Mouse (Mus musculus) limb, embryonic 15.5 days (tissue): Measurements from ENCODE around the gene Rapgef2. TPM values are rescaled to one million over a fixed set of nuclear protein-coding genes. Genes with fewer than 3 reads are reported as not detected.

Experiments
- ATAC-seq: fragments of 200-750 bp; cut with Nextera tagmentation; 2 replicates; pipeline ENCODE4 v1.8.0; 2017; ENCODE audit warnings: low read depth, moderate TSS enrichment; ENCODE audit not compliant: insufficient number of reproducible peaks, low FRiP score, low TSS enrichment
- H3K27ac ChIP-seq: fragments of 300-500 bp; sonication (generic); 2 replicates; pipeline ENCODE4 v1.5.1; 2015; ENCODE audit warnings: moderate library complexity, mild to moderate bottlenecking, inconsistent platforms
- H3K27me3 ChIP-seq: fragments of 300-500 bp; sonication (generic); 2 replicates; pipeline ENCODE4 v1.6.1; 2015; ENCODE audit warnings: inconsistent platforms
- H3K36me3 ChIP-seq: fragments of 300-500 bp; sonication (generic); 2 replicates; pipeline ENCODE4 v1.6.1; 2015; ENCODE audit warnings: inconsistent platforms
- H3K4me1 ChIP-seq: fragments of 300-500 bp; sonication (generic); 2 replicates; pipeline ENCODE4 v1.6.1; 2015; ENCODE audit warnings: inconsistent platforms
- H3K4me2 ChIP-seq: fragments of 300-500 bp; sonication (generic); 2 replicates; pipeline ENCODE4 v1.6.1; 2015; ENCODE audit warnings: mild to moderate bottlenecking, inconsistent platforms
- H3K4me3 ChIP-seq: fragments of 300-500 bp; sonication (generic); 2 replicates; pipeline ENCODE4 v1.5.1; 2015; ENCODE audit warnings: mild to moderate bottlenecking, inconsistent platforms
- H3K9ac ChIP-seq: fragments of 300-500 bp; sonication (generic); 2 replicates; pipeline ENCODE4 v1.6.1; 2015; ENCODE audit warnings: inconsistent platforms
- H3K9me3 ChIP-seq: fragments of 300-500 bp; sonication (generic); 2 replicates; pipeline ENCODE4 v1.6.1; 2016; ENCODE audit warnings: inconsistent platforms
- WGBS: fragments of 180-500 bp; shearing (Covaris S2); methylation state at CpG from one replicate; pipeline ENCODE4 v1.1.7; 2015; 5-methylcytosine and 5-hydroxymethylcytosine counted together
- polyA plus RNA-seq: library from polyadenylated mRNA; unstranded; fragments of >200 nt; fragmentation: Nextera tagmentation; extraction: Ambion mirVana; gene quantifications from 2 replicates; pipeline ENCODE4 v1.2.1, GENCODE M21; 2015

Gene Rapgef2
- polyA plus RNA-seq, 1 experiment from 2014 or later: 6.2 TPM

DNA sequence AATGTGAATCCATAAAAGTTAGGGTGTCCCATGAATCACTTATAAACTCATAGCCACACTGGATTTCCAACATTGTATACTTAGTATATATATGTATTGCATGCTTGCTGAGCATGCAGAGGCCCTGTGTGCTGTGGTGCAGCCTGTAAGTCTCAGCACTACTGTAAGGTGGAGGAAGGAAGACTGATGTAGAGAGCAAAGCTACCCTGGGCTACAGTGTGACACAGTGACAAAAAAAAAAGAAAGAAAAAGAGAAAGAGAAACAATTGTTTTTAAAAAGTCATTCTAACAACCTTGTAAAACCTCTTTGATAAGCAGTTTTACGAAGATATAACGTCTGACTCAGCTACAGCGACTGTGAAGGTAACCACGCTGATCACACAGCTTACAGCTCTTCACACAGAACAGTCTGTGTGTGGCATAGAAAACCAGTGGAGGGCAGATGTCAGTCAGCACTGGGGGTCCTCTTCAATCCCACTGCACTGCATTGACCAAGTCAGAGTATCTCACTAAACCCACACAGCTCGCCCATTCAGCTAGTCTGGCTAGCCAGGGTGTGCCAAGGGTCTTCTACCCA is 37.6 kb downstream of the Rapgef2 start:
- Histone ChIP-seq H3K4me1 (peaks cover 8% of the 10 kb centered on the region; the same call in 1 of the 2 replicates), H3K4me3 (no peak overlapping the region), H3K4me2 (no peak overlapping the region), H3K9ac (no peak overlapping the region), H3K36me3 (no peaks in the 10 kb centered on the region), H3K27me3 (no peaks in the 10 kb centered on the region), H3K27ac (no peak overlapping the region), H3K9me3 (no peaks in the 10 kb centered on the region)
- no peak for ATAC-seq
- WGBS: 74% methylated on average over 5 of the region's 5 CpGs

- no peaks in the 10 kb centered on the region for H3K27me3 ChIP-seq
- no peak for ATAC-seq
These were observed 38.1 kb downstream of the Rapgef2 start for GRCm38 (mm10) chr3:79248208-79248607.

DNA sequence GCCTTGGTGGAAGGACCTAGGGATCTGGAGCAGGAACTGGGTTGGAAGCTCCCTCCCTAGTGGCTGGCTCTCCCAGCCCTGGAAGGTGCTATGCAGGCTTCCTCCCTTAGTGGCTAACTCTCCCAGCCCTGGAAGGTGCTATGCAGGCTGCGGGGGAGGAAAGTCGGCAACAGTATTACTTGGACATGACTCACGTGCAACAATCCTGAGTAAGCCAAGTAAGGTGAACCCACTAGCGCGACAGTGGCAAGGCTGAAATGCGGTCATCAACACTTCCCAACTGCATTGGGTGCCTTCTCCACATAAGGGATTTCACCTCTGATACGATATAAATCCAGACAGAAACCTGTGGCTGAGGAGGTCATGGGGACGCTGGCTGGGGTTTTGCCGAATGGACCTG is 42.0 kb downstream of the Rapgef2 start:
- no peak for ATAC-seq
- Histone ChIP-seq H3K4me3 (no peak overlapping the region), H3K4me1 (peaks cover 8% of the 10 kb centered on the region; the same call in 1 of the 2 replicates), H3K27me3 (no peaks in the 10 kb centered on the region), H3K27ac (no peak overlapping the region), H3K9ac (no peak overlapping the region), H3K36me3 (no peaks in the 10 kb centered on the region), H3K4me2 (no peak overlapping the region), H3K9me3 (no peaks in the 10 kb centered on the region)
- WGBS: 73% methylated on average over 9 of the region's 9 CpGs

More at GRCm38 (mm10) chr3:79248208-79248607, 38.1 kb downstream of the Rapgef2 start:
- WGBS: 78% methylated on average over 11 of the region's 11 CpGs
- H3K4me3 ChIP-seq: no peak overlapping the region
- no peaks in the 10 kb centered on the region for H3K36me3 ChIP-seq
- no peaks in the 10 kb centered on the region for H3K9me3 ChIP-seq
- no peak overlapping the region for H3K4me2 ChIP-seq
- no peak overlapping the region for H3K9ac ChIP-seq
- no peak overlapping the region for H3K27ac ChIP-seq
- peaks cover 8% of the 10 kb centered on the region; the same call in 1 of the 2 replicates for H3K4me1 ChIP-seq

DNA sequence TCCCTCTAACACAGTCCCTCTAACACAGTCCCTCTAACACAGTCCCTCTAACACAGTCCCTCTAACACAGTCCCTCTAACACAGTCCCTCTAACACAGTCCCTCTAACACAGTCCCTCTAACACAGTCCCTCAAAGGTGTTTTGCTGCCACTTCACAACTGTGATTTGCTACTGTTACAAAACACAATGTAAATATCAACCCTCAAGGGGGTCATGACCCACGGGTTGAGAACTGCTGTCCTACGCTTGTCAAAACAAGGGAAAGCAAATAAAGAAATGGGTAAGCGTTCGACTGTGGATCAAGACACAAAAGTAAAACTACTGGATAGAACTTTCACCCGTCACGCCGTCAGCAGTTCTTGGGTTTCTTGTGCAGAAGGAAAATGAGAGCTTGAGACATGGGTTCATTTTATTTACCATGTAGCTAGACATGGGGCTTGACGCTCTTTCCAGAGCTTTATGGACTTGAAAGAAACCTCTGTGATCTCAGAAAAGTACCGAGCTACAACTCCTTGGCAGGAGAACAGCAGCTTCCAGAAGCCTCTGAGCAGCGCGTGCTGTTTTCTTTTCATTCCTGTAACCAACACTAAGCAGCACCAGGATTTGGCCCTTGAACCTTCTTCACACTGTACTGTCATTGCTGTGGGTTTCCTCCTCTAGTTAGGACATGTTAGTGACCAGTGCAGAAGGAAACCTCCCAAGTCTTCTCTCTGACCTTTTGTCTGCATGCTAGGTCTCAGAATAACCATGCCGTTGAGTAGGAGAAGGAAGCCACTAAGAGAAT is 43.2 kb downstream of the Rapgef2 start:
- 65% methylated on average over 12 of the region's 12 CpGs for WGBS
- Histone ChIP-seq H3K4me2 (no peak overlapping the region), H3K27ac (no peak overlapping the region), H3K9ac (no peak overlapping the region), H3K36me3 (no peaks in the 10 kb centered on the region), H3K27me3 (no peaks in the 10 kb centered on the region), H3K9me3 (no peaks in the 10 kb centered on the region), H3K4me3 (no peak overlapping the region), H3K4me1 (peaks cover 5% of the 10 kb centered on the region; the same call in 1 of the 2 replicates)
- ATAC-seq: no peak

- Histone ChIP-seq H3K9me3 (no peaks in the 10 kb centered on the region), H3K4me2 (no peak overlapping the region)
- 54% methylated on average over 8 of the region's 8 CpGs for WGBS
These were observed 44.0 kb downstream of the Rapgef2 start for GRCm38 (mm10) chr3:79242298-79242697.

GRCm38 (mm10) chr3:79239066-79239462 is 47.3 kb downstream of the Rapgef2 start:
- Histone ChIP-seq H3K4me3 (no peak overlapping the region), H3K9ac (no peak overlapping the region)
- 90% methylated on average over 6 of the region's 6 CpGs for WGBS

More at GRCm38 (mm10) chr3:79242298-79242697, 44.0 kb downstream of the Rapgef2 start:
- Histone ChIP-seq H3K27ac (no peak overlapping the region), H3K36me3 (no peaks in the 10 kb centered on the region), H3K4me1 (peaks cover 3% of the 10 kb centered on the region; the same call in 1 of the 2 replicates), H3K4me3 (no peak overlapping the region), H3K9ac (no peak overlapping the region), H3K27me3 (no peaks in the 10 kb centered on the region)
- ATAC-seq: no peak

GRCm38 (mm10) chr3:79238456-79239065 is 47.8 kb downstream of the Rapgef2 start:
- H3K9me3 ChIP-seq: no peaks in the 10 kb centered on the region
- WGBS: 78% methylated on average over 4 of the region's 4 CpGs
- no peak overlapping the region for H3K9ac ChIP-seq
- H3K27ac ChIP-seq: no peak overlapping the region
- no peak overlapping the region for H3K4me3 ChIP-seq
- H3K27me3 ChIP-seq: no peaks in the 10 kb centered on the region
- no peak overlapping the region for H3K4me2 ChIP-seq
- H3K36me3 ChIP-seq: no peaks in the 10 kb centered on the region
- ATAC-seq: no peak
- H3K4me1 ChIP-seq: peaks cover 9% of the 10 kb centered on the region

More at GRCm38 (mm10) chr3:79239066-79239462, 47.3 kb downstream of the Rapgef2 start:
- no peak for ATAC-seq
- H3K36me3 ChIP-seq: no peaks in the 10 kb centered on the region
- no peak overlapping the region for H3K27ac ChIP-seq
- H3K4me2 ChIP-seq: no peak overlapping the region
- no peaks in the 10 kb centered on the region for H3K9me3 ChIP-seq
- no peaks in the 10 kb centered on the region for H3K27me3 ChIP-seq
- H3K4me1 ChIP-seq: peaks cover 4% of the 10 kb centered on the region

GRCm38 (mm10) chr3:79237619-79238342 is 48.5 kb downstream of the Rapgef2 start:
- Histone ChIP-seq H3K4me1 (peaks cover 9% of the 10 kb centered on the region), H3K4me3 (no peak overlapping the region), H3K9me3 (no peaks in the 10 kb centered on the region), H3K36me3 (no peaks in the 10 kb centered on the region), H3K27me3 (no peaks in the 10 kb centered on the region), H3K4me2 (no peak overlapping the region), H3K27ac (no peak overlapping the region), H3K9ac (no peak overlapping the region)
- ATAC-seq: no peak
- 84% methylated on average over 9 of the region's 9 CpGs for WGBS

- Histone ChIP-seq H3K4me3 (no peak overlapping the region), H3K9ac (no peak overlapping the region), H3K4me1 (peaks cover 10% of the 10 kb centered on the region), H3K27me3 (no peaks in the 10 kb centered on the region), H3K27ac (no peak overlapping the region), H3K9me3 (no peaks in the 10 kb centered on the region), H3K36me3 (no peaks in the 10 kb centered on the region), H3K4me2 (no peak overlapping the region)
- 57% methylated on average over 3 of the region's 3 CpGs for WGBS
- ATAC-seq: no peak
These were observed 51.8 kb downstream of the Rapgef2 start for GRCm38 (mm10) chr3:79234485-79234884.

- H3K9ac ChIP-seq: no peak overlapping the region
- peaks cover 11% of the 10 kb centered on the region for H3K4me1 ChIP-seq
- WGBS: 61% methylated on average over 13 of the region's 13 CpGs
- H3K36me3 ChIP-seq: no peaks in the 10 kb centered on the region
- no peaks in the 10 kb centered on the region for H3K27me3 ChIP-seq
- no peak overlapping the region for H3K27ac ChIP-seq
- no peak overlapping the region for H3K4me3 ChIP-seq
- H3K9me3 ChIP-seq: no peaks in the 10 kb centered on the region
- H3K4me2 ChIP-seq: no peak overlapping the region
- no peak for ATAC-seq
These were observed 52.6 kb downstream of the Rapgef2 start for GRCm38 (mm10) chr3:79233478-79234415.

DNA sequence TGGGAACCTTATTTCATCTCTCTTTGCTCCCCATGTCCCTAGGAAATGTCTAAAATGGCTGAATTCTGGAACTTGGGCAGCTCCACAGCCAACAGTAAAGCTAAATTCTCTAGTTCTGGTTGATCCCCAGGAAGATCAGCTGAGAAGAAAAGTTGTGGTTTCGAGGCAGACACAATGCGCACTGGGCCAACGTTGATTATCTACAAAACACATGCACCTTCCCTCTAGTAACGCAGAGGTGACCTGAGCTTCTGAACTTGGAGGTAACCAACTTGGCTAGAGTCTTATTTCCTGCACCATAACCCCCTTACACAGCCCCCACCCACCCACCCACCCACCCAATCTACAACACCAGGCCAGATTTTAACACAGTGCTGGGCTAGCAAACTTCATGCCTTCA is 55.6 kb downstream of the Rapgef2 start:
- no peaks in the 10 kb centered on the region for H3K27me3 ChIP-seq
- no peak overlapping the region for H3K27ac ChIP-seq
- H3K9ac ChIP-seq: no peak overlapping the region
- H3K36me3 ChIP-seq: no peaks in the 10 kb centered on the region
- no peak overlapping the region for H3K4me2 ChIP-seq
- WGBS: 95% methylated on average over 4 of the region's 4 CpGs
- H3K9me3 ChIP-seq: no peaks in the 10 kb centered on the region
- no peak overlapping the region for H3K4me3 ChIP-seq
- H3K4me1 ChIP-seq: peaks cover 13% of the 10 kb centered on the region
- ATAC-seq: no peak
